Mouse (Mus musculus): ENCODE measurements at regions not wholly inside any gene's neighbourhood (a gene's known extent, or its start where the extent isn't known, plus 50 kb on each side); places are given as distances from the start of the nearest gene placed in this dataset.
A peak's percentile ranks its signal among the peaks of the same experiment; 100 is the strongest.

- no peaks in the 10 kb centered on the region for H3K4me1 ChIP-seq (ENCODE audit: control insufficient read depth, insufficient read depth, low read length)
- ATAC-seq (ENCODE audit: insufficient number of reproducible peaks, low FRiP score, low TSS enrichment, low read depth) (no peak), DNase-seq (ENCODE audit: low spot score) (no peak)
- no peaks in the 10 kb centered on the region for H3K36me3 ChIP-seq (ENCODE audit: control insufficient read depth, insufficient read depth, low read length)
- no peak overlapping the region for H3K4me2 ChIP-seq (ENCODE audit: low read depth, severe bottlenecking)
- H3K4me3 ChIP-seq (ENCODE audit: low read depth, low read length), result no peak overlapping the region
- no peak overlapping the region for H3K27ac ChIP-seq (replicated peaks; ENCODE audit: low read depth, low read length)
- H3K9me3 ChIP-seq (ENCODE audit: control insufficient read depth, low read length), result no peaks in the 10 kb centered on the region
- H3K27me3 ChIP-seq (ENCODE audit: control insufficient read depth, insufficient read depth, low read length), result no peaks in the 10 kb centered on the region
- H3K9ac ChIP-seq (ENCODE audit: low read length), result no peak overlapping the region
Observed at GRCm38 (mm10) chr1:73495971-73496749, 480.5 kb upstream of the Tnp1 start.

- ATAC-seq (ENCODE audit: insufficient number of reproducible peaks, low FRiP score, low TSS enrichment, low read depth), result no peak
- DNase-seq (ENCODE audit: low spot score), result no peak
- no peaks in the 10 kb centered on the region for H3K36me3 ChIP-seq (ENCODE audit: control insufficient read depth, insufficient read depth, low read length)
- 78% methylated on average over 2 of the region's 2 CpGs for WGBS
- no peaks in the 10 kb centered on the region for H3K27me3 ChIP-seq (ENCODE audit: control insufficient read depth, insufficient read depth, low read length)
- no peaks in the 10 kb centered on the region for H3K4me1 ChIP-seq (ENCODE audit: control insufficient read depth, insufficient read depth, low read length)
- H3K27ac ChIP-seq (replicated peaks; ENCODE audit: low read depth, low read length), result no peak overlapping the region
- H3K9me3 ChIP-seq (ENCODE audit: control insufficient read depth, low read length), result no peaks in the 10 kb centered on the region
- H3K4me3 ChIP-seq (ENCODE audit: low read depth, low read length), result no peak overlapping the region
- H3K4me2 ChIP-seq (ENCODE audit: low read depth, severe bottlenecking), result no peak overlapping the region
- no peak overlapping the region for H3K9ac ChIP-seq (ENCODE audit: low read length)
Observed at GRCm38 (mm10) chr1:73481956-73482355, 466.2 kb upstream of the Tnp1 start.

GRCm38 (mm10) chr1:73479349-73479920 is 463.7 kb upstream of the Tnp1 start:
- Histone ChIP-seq H3K27me3 (ENCODE audit: control insufficient read depth, insufficient read depth, low read length) (no peaks in the 10 kb centered on the region), H3K4me1 (ENCODE audit: control insufficient read depth, insufficient read depth, low read length) (no peaks in the 10 kb centered on the region), H3K9me3 (ENCODE audit: control insufficient read depth, low read length) (no peaks in the 10 kb centered on the region), H3K36me3 (ENCODE audit: control insufficient read depth, insufficient read depth, low read length) (no peaks in the 10 kb centered on the region), H3K4me2 (ENCODE audit: low read depth, severe bottlenecking) (no peak overlapping the region), H3K27ac (replicated peaks; ENCODE audit: low read depth, low read length) (no peak overlapping the region), H3K9ac (ENCODE audit: low read length) (no peak overlapping the region), H3K4me3 (ENCODE audit: low read depth, low read length) (no peak overlapping the region)
- WGBS, result 47% methylated on average over 4 of the region's 4 CpGs
- peak; percentile 25 for DNase-seq (ENCODE audit: low spot score)
- ATAC-seq (ENCODE audit: insufficient number of reproducible peaks, low FRiP score, low TSS enrichment, low read depth), result no peak

GRCm38 (mm10) chr1:73460598-73460997 is 444.9 kb upstream of the Tnp1 start:
- no peak overlapping the region for H3K9ac ChIP-seq (ENCODE audit: low read length)
- no peak overlapping the region for H3K4me2 ChIP-seq (ENCODE audit: low read depth, severe bottlenecking)
- H3K36me3 ChIP-seq (ENCODE audit: control insufficient read depth, insufficient read depth, low read length), result no peaks in the 10 kb centered on the region
- H3K9me3 ChIP-seq (ENCODE audit: control insufficient read depth, low read length), result no peaks in the 10 kb centered on the region
- no peak overlapping the region for H3K4me3 ChIP-seq (ENCODE audit: low read depth, low read length)
- ATAC-seq (ENCODE audit: insufficient number of reproducible peaks, low FRiP score, low TSS enrichment, low read depth) (no peak), DNase-seq (ENCODE audit: low spot score) (no peak)
- no peak overlapping the region for H3K27ac ChIP-seq (replicated peaks; ENCODE audit: low read depth, low read length)
- no peaks in the 10 kb centered on the region for H3K4me1 ChIP-seq (ENCODE audit: control insufficient read depth, insufficient read depth, low read length)
- H3K27me3 ChIP-seq (ENCODE audit: control insufficient read depth, insufficient read depth, low read length), result no peaks in the 10 kb centered on the region
- WGBS, result 72% methylated on average over 3 of the region's 3 CpGs

DNA sequence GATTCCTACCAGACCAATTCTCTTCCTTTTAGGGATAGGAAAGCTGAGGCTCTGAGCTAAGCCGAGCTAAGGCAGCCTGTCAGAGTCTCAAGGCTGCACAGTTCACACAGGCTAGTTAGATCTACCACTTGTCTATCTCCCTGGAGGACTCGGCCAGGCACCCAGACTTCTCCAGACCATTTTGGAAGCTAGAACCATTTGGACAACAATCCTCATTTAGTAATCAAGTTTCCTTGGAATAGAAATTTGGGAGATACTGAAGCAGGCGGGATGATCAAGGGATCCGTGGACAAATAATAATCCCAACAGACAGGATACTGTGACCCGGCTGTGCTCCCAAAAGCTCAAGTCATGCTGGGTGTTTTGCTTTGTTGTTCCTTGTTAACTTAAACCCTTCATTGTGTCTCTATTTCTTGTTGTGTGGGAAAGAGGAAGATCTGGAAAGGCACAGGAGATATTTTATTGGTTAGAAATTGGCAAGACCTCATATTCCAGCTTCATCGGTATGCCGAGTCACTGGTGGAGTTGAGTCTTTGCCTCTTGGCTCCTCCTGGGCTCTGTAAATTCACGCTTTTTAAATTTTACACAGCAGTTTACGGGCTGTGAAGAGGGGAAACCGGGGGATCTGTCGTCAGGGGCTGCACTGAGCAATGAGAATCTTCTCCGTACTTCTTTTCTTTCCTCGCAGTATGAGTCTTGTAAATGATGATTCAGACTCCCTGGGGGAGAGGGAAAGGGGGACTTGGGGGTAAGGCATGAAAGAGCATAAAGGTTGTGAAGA is 444.2 kb upstream of the Tnp1 start:
- Histone ChIP-seq H3K4me2 (ENCODE audit: low read depth, severe bottlenecking) (no peak overlapping the region), H3K27me3 (ENCODE audit: control insufficient read depth, insufficient read depth, low read length) (no peaks in the 10 kb centered on the region), H3K4me3 (ENCODE audit: low read depth, low read length) (no peak overlapping the region), H3K27ac (replicated peaks; ENCODE audit: low read depth, low read length) (no peak overlapping the region), H3K4me1 (ENCODE audit: control insufficient read depth, insufficient read depth, low read length) (no peaks in the 10 kb centered on the region), H3K9ac (ENCODE audit: low read length) (no peak overlapping the region), H3K36me3 (ENCODE audit: control insufficient read depth, insufficient read depth, low read length) (no peaks in the 10 kb centered on the region), H3K9me3 (ENCODE audit: control insufficient read depth, low read length) (no peaks in the 10 kb centered on the region)
- DNase-seq (ENCODE audit: low spot score), result no peak
- no peak for ATAC-seq (ENCODE audit: insufficient number of reproducible peaks, low FRiP score, low TSS enrichment, low read depth)
- 67% methylated on average over 13 of the region's 13 CpGs for WGBS

DNA sequence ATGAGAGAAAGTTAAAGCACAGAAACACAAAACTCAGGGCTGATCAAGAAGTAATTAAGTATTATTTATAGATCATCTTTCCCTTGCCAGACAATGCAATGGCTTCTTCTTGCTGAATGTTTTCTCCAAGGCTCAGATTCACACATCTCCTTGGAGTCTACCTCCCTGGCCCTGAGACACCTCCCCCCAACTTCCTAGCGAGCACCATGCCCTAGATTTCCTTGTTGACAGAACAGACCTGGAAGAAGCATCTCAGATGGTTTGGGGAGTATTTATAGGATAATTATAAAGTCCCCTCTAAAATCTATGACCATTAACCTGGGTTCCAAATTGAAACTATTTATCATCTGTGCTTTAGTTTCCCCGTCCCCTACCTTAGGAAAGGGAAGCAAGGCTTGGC is 441.6 kb upstream of the Tnp1 start:
- 70% methylated on average over 2 of the region's 2 CpGs for WGBS
- H3K9ac ChIP-seq (ENCODE audit: low read length), result no peak overlapping the region
- no peak for ATAC-seq (ENCODE audit: insufficient number of reproducible peaks, low FRiP score, low TSS enrichment, low read depth)
- no peaks in the 10 kb centered on the region for H3K36me3 ChIP-seq (ENCODE audit: control insufficient read depth, insufficient read depth, low read length)
- no peak overlapping the region for H3K4me2 ChIP-seq (ENCODE audit: low read depth, severe bottlenecking)
- DNase-seq (ENCODE audit: low spot score), result no peak
- H3K4me3 ChIP-seq (ENCODE audit: low read depth, low read length), result no peak overlapping the region
- no peaks in the 10 kb centered on the region for H3K27me3 ChIP-seq (ENCODE audit: control insufficient read depth, insufficient read depth, low read length)
- H3K9me3 ChIP-seq (ENCODE audit: control insufficient read depth, low read length), result no peaks in the 10 kb centered on the region
- no peaks in the 10 kb centered on the region for H3K4me1 ChIP-seq (ENCODE audit: control insufficient read depth, insufficient read depth, low read length)
- H3K27ac ChIP-seq (replicated peaks; ENCODE audit: low read depth, low read length), result no peak overlapping the region

- H3K9me3 ChIP-seq (ENCODE audit: control insufficient read depth, low read length), result no peaks in the 10 kb centered on the region
- ATAC-seq (ENCODE audit: insufficient number of reproducible peaks, low FRiP score, low TSS enrichment, low read depth) (no peak), DNase-seq (ENCODE audit: low spot score) (no peak)
- H3K4me1 ChIP-seq (ENCODE audit: control insufficient read depth, insufficient read depth, low read length), result no peaks in the 10 kb centered on the region
- H3K27me3 ChIP-seq (ENCODE audit: control insufficient read depth, insufficient read depth, low read length), result no peaks in the 10 kb centered on the region
- H3K9ac ChIP-seq (ENCODE audit: low read length), result no peak overlapping the region
- 77% methylated on average over 8 of the region's 8 CpGs for WGBS
- H3K27ac ChIP-seq (replicated peaks; ENCODE audit: low read depth, low read length), result no peak overlapping the region
- no peak overlapping the region for H3K4me3 ChIP-seq (ENCODE audit: low read depth, low read length)
- no peaks in the 10 kb centered on the region for H3K36me3 ChIP-seq (ENCODE audit: control insufficient read depth, insufficient read depth, low read length)
- no peak overlapping the region for H3K4me2 ChIP-seq (ENCODE audit: low read depth, severe bottlenecking)
Observed at GRCm38 (mm10) chr1:73456359-73457062, 440.8 kb upstream of the Tnp1 start.

DNA sequence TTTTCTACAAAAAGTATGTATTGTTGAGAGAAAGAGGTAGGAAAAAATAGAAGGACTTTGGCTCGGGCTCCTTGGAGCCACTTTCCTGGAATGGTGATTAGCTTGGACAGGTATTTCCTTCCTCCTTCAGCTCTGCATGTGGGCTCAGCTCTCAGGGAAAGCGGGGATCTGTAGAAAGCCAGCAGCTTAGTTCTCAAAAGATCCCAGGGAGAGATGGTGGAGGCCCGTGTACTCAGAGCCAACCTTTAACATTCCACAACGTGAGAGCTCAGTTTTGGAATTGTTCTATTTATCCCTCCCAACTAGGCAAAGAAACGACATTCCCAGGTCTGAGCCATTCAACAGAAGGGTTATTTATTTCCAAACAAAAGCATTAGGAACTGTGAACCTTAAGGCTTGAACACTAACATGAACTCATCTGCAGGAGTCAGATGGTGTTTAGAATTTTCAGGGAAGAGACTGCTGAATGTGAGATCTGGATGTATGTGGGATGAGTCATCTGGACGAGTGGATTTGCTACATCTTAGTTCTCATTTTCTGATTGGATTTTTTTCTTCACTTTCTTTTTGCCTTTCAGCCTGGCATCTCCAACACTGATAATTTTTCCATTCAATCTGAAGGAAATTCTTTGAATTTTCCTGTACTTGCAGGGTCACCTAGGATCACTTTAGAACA is 428.6 kb upstream of the Tnp1 start:
- H3K36me3 ChIP-seq (ENCODE audit: control insufficient read depth, insufficient read depth, low read length), result no peaks in the 10 kb centered on the region
- H3K4me3 ChIP-seq (ENCODE audit: low read depth, low read length), result no peak overlapping the region
- 67% methylated on average over 6 of the region's 6 CpGs for WGBS
- H3K27ac ChIP-seq (replicated peaks; ENCODE audit: low read depth, low read length), result no peak overlapping the region
- no peaks in the 10 kb centered on the region for H3K9me3 ChIP-seq (ENCODE audit: control insufficient read depth, low read length)
- H3K4me1 ChIP-seq (ENCODE audit: control insufficient read depth, insufficient read depth, low read length), result no peaks in the 10 kb centered on the region
- DNase-seq (ENCODE audit: low spot score), result no peak
- H3K27me3 ChIP-seq (ENCODE audit: control insufficient read depth, insufficient read depth, low read length), result no peaks in the 10 kb centered on the region
- no peak overlapping the region for H3K4me2 ChIP-seq (ENCODE audit: low read depth, severe bottlenecking)
- no peak overlapping the region for H3K9ac ChIP-seq (ENCODE audit: low read length)
- no peak for ATAC-seq (ENCODE audit: insufficient number of reproducible peaks, low FRiP score, low TSS enrichment, low read depth)

All from limb, embryonic 11.5 days (tissue).